Mouse (Mus musculus): Measurements from ENCODE around the gene Gm5751. TPM values are rescaled to one million over a fixed set of nuclear protein-coding genes. Genes with fewer than 3 reads are reported as not detected.
A peak's percentile ranks its signal among the peaks of the same experiment; 100 is the strongest.
"Not testable (repeated sequence)": the region's sequence is repeated elsewhere in the genome, so short reads cannot be mapped to it uniquely, and the experiment has no call there.

Gm5751 gene
- not detected in 2 replicates for polyA plus RNA-seq (2015; fragmentation: Nextera tagmentation; extraction: Ambion mirVana)

- H3K27me3 ChIP-seq; ATAC-seq (ENCODE audit: low FRiP score); H3K4me2 ChIP-seq; H3K4me1 ChIP-seq (replicated peaks); H3K9me3 ChIP-seq; H3K27ac ChIP-seq; H3K4me3 ChIP-seq; H3K9ac ChIP-seq: not testable (repeated sequence)
- peaks cover 12% of the 10 kb centered on the region for H3K36me3 ChIP-seq
- 92% methylated on average over 3 of the region's 4 CpGs for WGBS
Observed at GRCm38 (mm10) chrX:8873953-8874352, at the start of gene Gm5751. Gene Gm5751 (plus strand): TSS chrX:8874253.

GRCm38 (mm10) chrX:8832043-8832442 is 42.0 kb upstream of the Gm5751 start:
- H3K36me3 ChIP-seq: no peaks in the 10 kb centered on the region
- no peak overlapping the region for H3K4me3 ChIP-seq
- no peak overlapping the region for H3K4me2 ChIP-seq
- no peaks in the 10 kb centered on the region for H3K27me3 ChIP-seq
- H3K9me3 ChIP-seq: no peaks in the 10 kb centered on the region
- H3K4me1 ChIP-seq (replicated peaks): no peaks in the 10 kb centered on the region
- ATAC-seq (ENCODE audit: low FRiP score): no peak
- H3K27ac ChIP-seq: no peak overlapping the region
- no peak overlapping the region for H3K9ac ChIP-seq

- WGBS: 73% methylated on average over 1 of the region's 1 CpGs
- Histone ChIP-seq H3K4me2 (no peak within 1 kb of the TSS), H3K27me3 (no peaks in the 10 kb centered on the region), H3K36me3 (0 out of 2 replicates have a peak, but pooled peaks cover 3% of the 10 kb centered on the region), H3K4me3 (no peak within 1 kb of the TSS), H3K4me1 (replicated peaks) (no peaks in the 10 kb centered on the region), H3K27ac (no peak within 1 kb of the TSS), H3K9me3 (no peaks in the 10 kb centered on the region), H3K9ac (no peak within 1 kb of the TSS)
- no peak for ATAC-seq (ENCODE audit: low FRiP score)
Observed at GRCm38 (mm10) chrX:8843694-8844093, 30.4 kb upstream of the Gm5751 start, which contains the start of gene Gm6592. Gene Gm6592 (plus strand): TSS chrX:8843994.

GRCm38 (mm10) chrX:8852486-8852885 is 21.6 kb upstream of the Gm5751 start:
- Histone ChIP-seq H3K27me3 (no peaks in the 10 kb centered on the region), H3K9me3 (no peaks in the 10 kb centered on the region), H3K9ac (no peak overlapping the region), H3K36me3 (0 out of 2 replicates have a peak, but pooled peaks cover 3% of the 10 kb centered on the region), H3K27ac (no peak overlapping the region), H3K4me2 (no peak overlapping the region), H3K4me1 (replicated peaks) (no peaks in the 10 kb centered on the region), H3K4me3 (no peak overlapping the region)
- WGBS: 90% methylated on average over 10 of the region's 10 CpGs
- no peak for ATAC-seq (ENCODE audit: low FRiP score)

GRCm38 (mm10) chrX:8864331-8864730 is 9.7 kb upstream of the Gm5751 start:
- not testable (repeated sequence) for H3K36me3 ChIP-seq; H3K27me3 ChIP-seq; H3K4me3 ChIP-seq; H3K4me2 ChIP-seq; ATAC-seq (ENCODE audit: low FRiP score); H3K9me3 ChIP-seq; H3K9ac ChIP-seq; H3K4me1 ChIP-seq (replicated peaks); H3K27ac ChIP-seq
- 8% methylated on average over 3 of the region's 3 CpGs for WGBS

GRCm38 (mm10) chrX:8884336-8884735 is 10.3 kb downstream of the Gm5751 start:
- Histone ChIP-seq H3K27ac (no peak overlapping the region), H3K9ac (no peak overlapping the region), H3K4me2 (no peak overlapping the region), H3K4me1 (replicated peaks) (no peaks in the 10 kb centered on the region), H3K36me3 (peaks cover 6% of the 10 kb centered on the region; the same call in 1 of the 2 replicates), H3K27me3 (no peaks in the 10 kb centered on the region), H3K9me3 (no peaks in the 10 kb centered on the region), H3K4me3 (no peak overlapping the region)
- WGBS: 73% methylated on average over 4 of the region's 4 CpGs
- ATAC-seq (ENCODE audit: low FRiP score): no peak

GRCm38 (mm10) chrX:8891975-8892342 is 17.9 kb downstream of the Gm5751 start:
- ATAC-seq (ENCODE audit: low FRiP score): peak; percentile 49
- Histone ChIP-seq H3K4me3 (peak overlapping the region; percentile 59), H3K9me3 (no peaks in the 10 kb centered on the region), H3K27me3 (no peaks in the 10 kb centered on the region), H3K4me1 (replicated peaks) (peaks cover 9% of the 10 kb centered on the region; the same call in 1 of the 2 replicates), H3K36me3 (peaks cover 6% of the 10 kb centered on the region; the same call in 1 of the 2 replicates), H3K9ac (peak overlapping the region; percentile 87), H3K27ac (peak overlapping the region; percentile 91), H3K4me2 (peak overlapping the region; percentile 63)
- 24% methylated on average over 5 of the region's 9 CpGs for WGBS

- peaks cover 4% of the 10 kb centered on the region; the same call in 1 of the 2 replicates for H3K36me3 ChIP-seq
- H3K9me3 ChIP-seq: no peaks in the 10 kb centered on the region
- ATAC-seq (ENCODE audit: low FRiP score): peak; percentile 87
- H3K4me1 ChIP-seq (replicated peaks): peaks cover 9% of the 10 kb centered on the region; the same call in 1 of the 2 replicates
- H3K27ac ChIP-seq: peak within 1 kb of the TSS; percentile 91
- 18% methylated on average over 44 of the region's 95 CpGs for WGBS
- peak within 1 kb of the TSS; percentile 63 for H3K4me2 ChIP-seq
- H3K9ac ChIP-seq: peak within 1 kb of the TSS; percentile 87
- H3K27me3 ChIP-seq: no peaks in the 10 kb centered on the region
- H3K4me3 ChIP-seq: peak within 1 kb of the TSS; percentile 59
Observed at GRCm38 (mm10) chrX:8892343-8893155, 18.5 kb downstream of the Gm5751 start, which contains the start of gene B630019K06Rik. Gene B630019K06Rik (plus strand): TSS chrX:8892382.

GRCm38 (mm10) chrX:8893182-8893651 is 19.2 kb downstream of the Gm5751 start:
- Histone ChIP-seq H3K4me2 (peak overlapping the region; percentile 63), H3K4me3 (peak overlapping the region; percentile 59), H3K27me3 (no peaks in the 10 kb centered on the region), H3K27ac (peak overlapping the region; percentile 91), H3K9ac (peak overlapping the region; percentile 87), H3K9me3 (no peaks in the 10 kb centered on the region), H3K36me3 (no peaks in the 10 kb centered on the region), H3K4me1 (replicated peaks) (peaks cover 9% of the 10 kb centered on the region; the same call in 1 of the 2 replicates)
- WGBS: 9% methylated on average over 29 of the region's 42 CpGs
- peak; percentile 81 for ATAC-seq (ENCODE audit: low FRiP score)

GRCm38 (mm10) chrX:8900823-8901222 is 26.8 kb downstream of the Gm5751 start:
- Histone ChIP-seq H3K9ac (no peak overlapping the region), H3K36me3 (no peaks in the 10 kb centered on the region), H3K9me3 (no peaks in the 10 kb centered on the region), H3K27me3 (no peaks in the 10 kb centered on the region), H3K4me2 (no peak overlapping the region), H3K27ac (no peak overlapping the region), H3K4me3 (no peak overlapping the region), H3K4me1 (replicated peaks) (no peaks in the 10 kb centered on the region; the same call in 1 of the 2 replicates)
- 76% methylated on average over 4 of the region's 4 CpGs for WGBS
- ATAC-seq (ENCODE audit: low FRiP score): no peak

- peak; percentile 79 for ATAC-seq (ENCODE audit: low FRiP score)
- Histone ChIP-seq H3K9ac (no peak overlapping the region), H3K4me1 (replicated peaks) (no peaks in the 10 kb centered on the region; the same call in 1 of the 2 replicates), H3K4me3 (no peak overlapping the region), H3K4me2 (no peak overlapping the region), H3K36me3 (no peaks in the 10 kb centered on the region), H3K9me3 (no peaks in the 10 kb centered on the region), H3K27ac (no peak overlapping the region), H3K27me3 (no peaks in the 10 kb centered on the region)
- WGBS: 34% methylated on average over 7 of the region's 7 CpGs
Observed at GRCm38 (mm10) chrX:8901906-8902472, 27.9 kb downstream of the Gm5751 start.

GRCm38 (mm10) chrX:8921080-8921479 is 47.0 kb downstream of the Gm5751 start:
- H3K27ac ChIP-seq: no peak overlapping the region
- H3K36me3 ChIP-seq: no peaks in the 10 kb centered on the region
- no peak overlapping the region for H3K4me2 ChIP-seq
- H3K9ac ChIP-seq: no peak overlapping the region
- 70% methylated on average over 4 of the region's 4 CpGs for WGBS
- H3K9me3 ChIP-seq: no peaks in the 10 kb centered on the region
- no peaks in the 10 kb centered on the region for H3K4me1 ChIP-seq (replicated peaks)
- H3K27me3 ChIP-seq: no peaks in the 10 kb centered on the region
- peak; percentile 31; the same call in 1 of the 2 replicates for ATAC-seq (ENCODE audit: low FRiP score)
- H3K4me3 ChIP-seq: no peak overlapping the region

Data from hindbrain, embryonic 13.5 days (tissue).